Mouse (Mus musculus): ENCODE results near the gene Upk1a.

DNA sequence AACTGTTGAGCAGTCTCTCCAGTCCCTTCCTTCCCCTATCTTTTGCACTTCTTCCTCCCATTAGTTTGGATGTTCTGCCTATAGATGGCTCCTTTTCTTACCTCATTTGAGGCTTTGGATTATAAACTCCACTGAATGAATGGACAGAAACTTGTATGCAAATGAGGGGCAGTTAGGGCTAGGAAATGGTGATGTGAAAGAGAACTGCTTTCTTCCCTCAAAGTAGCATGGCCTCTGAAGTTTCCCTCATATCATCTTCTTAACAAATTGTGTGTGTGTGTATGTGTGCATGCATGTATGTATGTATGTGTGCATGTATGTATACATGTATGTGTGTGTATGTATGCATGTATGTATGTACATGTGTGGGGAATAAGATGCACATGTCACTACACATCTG, 16.4 kb upstream of the Upk1a start:
- no peak for TF ChIP-seq CTCF (IDR thresholded peaks at IDR 0.05; ENCODE audit: borderline replicate concordance, extremely low read depth, insufficient read depth, insufficient read length)
- no peak for TF ChIP-seq POLR2A (IDR thresholded peaks at IDR 0.05; ENCODE audit: borderline replicate concordance, extremely low read depth, insufficient read depth, insufficient read length, poor library complexity, severe bottlenecking)
